Mouse (Mus musculus): ENCODE data around the gene Il4ra.

- no peak for TF ChIP-seq CTCF (IDR thresholded peaks at IDR 0.05; ENCODE audit: control insufficient read depth, insufficient read depth, low read length)
- no peak for TF ChIP-seq POLR2A (IDR thresholded peaks at IDR 0.05; ENCODE audit: borderline replicate concordance, control insufficient read depth, low read depth, low read length)
Measured at GRCm38 (mm10) chr7:125545331-125545730, 6.6 kb upstream of the Il4ra start.

Measured in bone marrow, adult 2 months (tissue).